Mouse (Mus musculus) lung, postnatal 4 days (tissue): Measurements from ENCODE around the gene Ddx27.
"Not testable (repeated sequence)": the region's sequence is repeated elsewhere in the genome, so short reads cannot be mapped to it uniquely, and the experiment has no call there.

Experiments used
- DNase-seq, 2 experiments: peaks; one replicate each; pipeline ENCODE4 v3.0.0; 2021

Gene Ddx27

GRCm38 (mm10) chr2:167014702-167015381, at the start of gene Ddx27:
Gene Ddx27 (plus strand): TSS chr2:167015193.
- DNase-seq: peak; percentile 94

- DNase-seq: no peak
Observed at GRCm38 (mm10) chr2:166973153-166973552, 41.8 kb upstream of the Ddx27 start.

- DNase-seq: no peak
Observed at GRCm38 (mm10) chr2:166974177-166974872, 40.7 kb upstream of the Ddx27 start.

DNA sequence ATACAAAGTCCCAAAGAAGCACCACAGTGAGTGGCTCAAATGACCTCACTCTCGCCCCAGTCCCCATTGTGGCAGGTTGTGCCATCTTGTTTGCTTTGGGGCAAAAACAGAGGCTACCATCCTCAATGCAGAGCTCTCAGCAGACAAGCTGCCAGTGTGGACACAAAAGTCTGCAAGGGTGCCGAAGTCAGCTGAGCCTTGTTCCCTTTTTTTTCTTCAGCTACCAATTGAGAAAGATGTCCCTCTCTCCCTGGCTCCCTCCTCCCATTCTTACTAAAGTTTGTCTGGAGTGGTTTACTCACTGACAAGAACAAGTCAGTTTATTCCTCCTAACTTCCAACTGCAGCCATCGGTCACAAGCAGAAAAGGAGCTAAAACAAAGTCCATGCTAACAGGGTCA, 38.6 kb upstream of the Ddx27 start:
- peak; percentile 18 to 31 for DNase-seq

DNA sequence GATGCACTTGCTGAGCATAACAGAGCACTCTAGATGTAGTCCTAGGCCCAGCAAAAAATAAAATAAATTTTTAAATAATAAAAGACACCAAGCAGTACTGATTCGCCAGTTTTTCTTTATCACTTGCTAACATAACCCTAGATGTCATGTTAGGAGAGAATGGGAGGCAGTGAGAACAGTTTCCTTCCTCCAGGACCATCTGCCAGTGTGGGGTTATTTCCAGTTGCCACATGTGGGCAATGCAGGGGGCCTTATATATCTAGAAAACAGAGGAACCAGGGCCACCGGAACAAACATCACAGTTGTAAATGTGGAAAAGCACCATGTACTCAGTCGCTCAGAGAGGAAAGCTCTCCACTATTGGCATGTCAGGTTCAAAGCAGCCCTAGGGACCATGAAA, 37.5 kb upstream of the Ddx27 start:
- no peak for DNase-seq

GRCm38 (mm10) chr2:166980161-166980560, 34.8 kb upstream of the Ddx27 start:
- no peak for DNase-seq

GRCm38 (mm10) chr2:166983351-166983894, 31.6 kb upstream of the Ddx27 start:
- no peak for DNase-seq

- DNase-seq: no peak
Observed at GRCm38 (mm10) chr2:166990861-166991260, 24.1 kb upstream of the Ddx27 start.

DNA sequence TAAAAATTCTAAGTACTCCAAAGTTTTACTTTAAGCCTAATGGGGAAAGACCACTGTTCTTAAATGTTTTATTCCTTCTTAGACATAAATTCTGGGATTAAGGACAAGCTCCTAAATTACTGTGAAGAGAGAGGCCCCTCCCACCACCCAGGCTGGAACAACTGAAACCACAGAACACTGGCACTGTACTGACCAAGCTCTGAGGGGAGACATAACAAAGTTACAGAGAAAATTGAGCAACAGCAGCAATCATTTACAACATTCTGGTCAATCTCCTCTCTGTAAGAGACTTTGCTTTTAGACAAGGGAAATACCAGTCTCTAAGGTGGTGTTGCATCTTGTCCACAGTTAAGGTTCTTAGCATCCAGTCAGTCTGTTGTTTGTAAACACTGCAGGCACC, 23.0 kb upstream of the Ddx27 start:
- no peak for DNase-seq

- DNase-seq: peak; percentile 32 to 33
Observed at GRCm38 (mm10) chr2:166995021-166995795, 19.8 kb upstream of the Ddx27 start.

- DNase-seq: peak; percentile 96 to 99
Observed at GRCm38 (mm10) chr2:166995796-166996532, 19.0 kb upstream of the Ddx27 start, which contains the start of gene Stau1. Gene Stau1 (minus strand): TSS chr2:166996299.

GRCm38 (mm10) chr2:166996533-166996894, 18.5 kb upstream of the Ddx27 start:
- DNase-seq: no peak

DNA sequence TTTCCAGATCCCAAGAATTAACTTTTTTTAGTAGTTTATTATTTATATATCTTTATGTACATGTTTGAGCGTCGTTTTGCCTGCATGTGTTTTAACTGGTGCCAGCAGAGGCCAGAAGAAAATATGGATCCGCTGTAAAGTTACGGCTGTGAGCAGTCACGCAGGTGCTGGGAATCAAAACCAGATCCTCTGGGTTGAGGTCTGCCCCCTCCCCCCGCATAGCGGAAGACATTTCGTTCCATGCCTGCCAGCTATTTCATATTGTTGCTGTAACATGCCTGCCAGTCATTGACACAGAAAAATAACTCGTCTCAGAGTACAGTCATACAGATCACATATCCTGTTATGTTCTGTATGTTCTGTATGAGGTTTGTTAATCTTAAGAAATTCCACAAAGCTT, 13.5 kb upstream of the Ddx27 start:
- no peak for DNase-seq

GRCm38 (mm10) chr2:167004099-167004854, 10.7 kb upstream of the Ddx27 start:
- peak in 1 of 2 experiments; percentile 70 for DNase-seq

- DNase-seq: no peak
Observed at GRCm38 (mm10) chr2:167006355-167006754, 8.6 kb upstream of the Ddx27 start.

DNA sequence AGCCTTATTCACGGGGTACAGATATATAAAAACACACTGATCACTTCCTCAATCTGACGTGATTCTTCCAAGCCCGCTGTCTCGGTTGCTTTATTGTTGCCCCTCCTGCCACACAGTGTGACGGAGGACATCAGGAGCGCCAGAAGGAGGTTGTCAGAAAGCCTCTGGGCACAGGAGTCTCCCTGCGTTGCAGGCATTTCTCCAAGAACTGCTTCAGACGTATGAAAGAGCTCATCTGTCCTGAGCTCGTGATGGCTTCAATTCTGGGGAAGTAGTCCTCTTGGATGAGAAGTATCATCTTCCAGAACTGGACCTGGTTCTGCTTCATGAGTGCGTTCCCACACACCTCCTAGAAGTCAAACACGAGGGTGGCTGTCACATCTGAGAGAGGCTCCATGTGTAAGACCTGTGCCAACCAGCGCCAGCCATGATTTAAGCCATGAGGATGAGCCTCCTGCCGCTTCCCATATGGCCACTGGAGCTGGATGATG, 7.9 kb upstream of the Ddx27 start:
- DNase-seq: no peak

DNA sequence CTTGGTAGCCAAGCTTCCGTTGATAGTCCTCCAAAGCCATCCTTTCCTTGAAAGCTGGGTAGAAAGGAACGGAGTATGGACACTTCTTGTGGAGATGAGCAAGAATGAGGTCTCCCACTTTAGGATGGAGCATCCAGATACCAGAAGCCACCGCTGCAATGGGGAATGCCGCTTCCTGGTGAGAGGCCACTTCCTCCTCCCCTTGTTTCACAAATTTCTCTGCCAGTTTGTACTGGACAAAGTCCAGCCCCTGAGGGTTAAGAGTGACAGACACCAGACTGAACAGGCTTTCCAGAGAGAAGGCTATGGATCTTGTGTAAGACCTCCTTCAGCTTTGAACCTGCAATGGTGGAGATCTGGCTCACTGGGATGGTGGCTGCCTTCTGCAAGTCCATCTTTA, 7.4 kb upstream of the Ddx27 start:
- not testable (repeated sequence) for DNase-seq

DNA sequence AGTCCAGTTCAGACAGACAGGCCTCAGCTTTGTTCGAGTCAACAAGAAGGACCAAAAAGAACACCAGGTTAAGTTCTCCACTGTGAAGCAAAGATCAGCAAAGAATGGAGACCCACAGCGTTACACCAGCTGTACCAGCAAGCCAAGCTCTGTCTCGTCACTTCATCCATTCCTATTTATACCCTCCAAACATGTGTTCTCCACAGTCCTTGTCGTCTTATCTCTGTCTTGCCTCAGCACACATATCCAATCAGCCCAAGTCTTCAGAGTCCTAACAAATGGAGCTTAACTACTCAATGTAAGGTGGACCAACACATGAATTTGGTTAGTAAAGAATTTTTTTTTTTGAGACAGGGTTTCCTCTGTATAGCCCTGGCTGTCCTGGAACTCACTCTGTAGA, 5.5 kb upstream of the Ddx27 start:
- no peak for DNase-seq

DNA sequence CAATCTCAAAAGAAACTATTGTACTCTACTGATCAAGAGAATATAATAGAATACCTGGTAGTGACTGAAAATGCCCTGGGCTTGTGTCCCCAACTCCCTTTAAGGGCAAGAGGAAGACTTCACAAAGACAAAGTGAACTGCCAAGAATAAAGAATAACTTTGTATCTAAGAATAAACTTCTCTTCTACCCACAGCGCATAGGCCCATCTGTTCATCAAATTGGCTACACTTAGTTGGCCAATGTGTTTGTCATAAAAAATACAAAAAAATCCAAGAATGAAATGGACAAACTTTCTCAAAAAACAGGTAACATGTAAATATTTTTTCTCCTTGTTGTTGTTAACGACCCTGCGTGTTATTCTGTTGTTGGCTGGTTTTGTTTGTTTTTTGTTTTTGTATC, 4.4 kb upstream of the Ddx27 start:
- no peak for DNase-seq

- no peak for DNase-seq
Observed at GRCm38 (mm10) chr2:167015382-167015718, 357 bp downstream of the Ddx27 start.

DNA sequence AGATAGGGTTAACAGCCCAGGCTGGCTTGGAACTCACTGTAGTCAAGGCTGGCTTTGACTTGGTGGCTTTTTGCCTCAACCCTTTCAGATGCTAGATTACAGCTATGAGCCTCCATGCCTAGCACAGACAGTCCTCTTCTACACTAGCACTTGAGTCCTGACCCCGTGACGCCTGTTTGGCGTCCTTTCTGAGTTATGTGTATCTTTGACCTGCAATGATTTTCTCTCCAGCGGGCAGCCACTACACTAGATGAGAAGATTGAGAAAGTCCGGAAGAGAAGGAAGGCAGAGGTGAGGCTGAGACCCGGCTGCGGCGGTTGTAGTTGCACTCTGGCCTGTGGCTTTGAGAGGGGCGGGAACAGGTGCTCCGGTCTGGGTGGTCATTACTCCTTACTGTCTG, 4.4 kb downstream of the Ddx27 start:
- no peak for DNase-seq

- no peak for DNase-seq
Observed at GRCm38 (mm10) chr2:167028553-167028952, 13.6 kb downstream of the Ddx27 start.
